Mouse (Mus musculus): ENCODE results near the gene Mpp3.

GRCm38 (mm10) chr11:102021196-102021595 is 7.1 kb downstream of the Mpp3 start:
- TF ChIP-seq CTCF (IDR thresholded peaks at IDR 0.05; ENCODE audit: insufficient read depth, low read depth, low read length) (no peak), POLR2A (IDR thresholded peaks at IDR 0.05; ENCODE audit: insufficient read depth, low read depth, low read length) (no peak)

Data from olfactory bulb, adult 2 months (tissue).